Mouse (Mus musculus) intestine, postnatal 0 days (tissue): ENCODE measurements around the gene Ccdc106. TPM values are rescaled to one million over a fixed set of nuclear protein-coding genes. Genes with fewer than 3 reads are reported as not detected.
"Not testable (repeated sequence)": the region's sequence is repeated elsewhere in the genome, so short reads cannot be mapped to it uniquely, and the experiment has no call there.

Experiments
- ATAC-seq: fragments of 200-750 bp; cut with Nextera tagmentation; 2 replicates; pipeline ENCODE4 v1.8.0; 2017; ENCODE audit warnings: mild to moderate bottlenecking, moderate TSS enrichment, moderate library complexity
- H3K27ac ChIP-seq: fragments of 300-500 bp; sonication (generic); 2 replicates; pipeline ENCODE4 v1.5.1; 2014; ENCODE audit warnings: mild to moderate bottlenecking, low read depth, low read length, moderate library complexity
- H3K27me3 ChIP-seq: fragments of 300-500 bp; sonication (generic); replicated peaks from 2 replicates; pipeline ENCODE4 v1.6.1; 2014; ENCODE audit warnings: low read length, mixed read lengths; ENCODE audit not compliant: control insufficient read depth, insufficient read depth
- H3K36me3 ChIP-seq: fragments of 300-500 bp; sonication (generic); 2 replicates; pipeline ENCODE4 v1.6.1; 2014; ENCODE audit warnings: mild to moderate bottlenecking, moderate library complexity; ENCODE audit not compliant: control insufficient read depth, insufficient read depth
- H3K4me1 ChIP-seq: fragments of 300-500 bp; sonication (generic); replicated peaks from 2 replicates; pipeline ENCODE4 v1.6.1; 2014; ENCODE audit warnings: antibody characterized with exemption, low read length, mixed read lengths; ENCODE audit not compliant: control insufficient read depth, insufficient read depth
- H3K4me2 ChIP-seq: fragments of 300-500 bp; sonication (generic); replicated peaks from 2 replicates; pipeline ENCODE4 v1.6.1; 2014; ENCODE audit warnings: low read depth, mild to moderate bottlenecking, moderate library complexity
- H3K4me3 ChIP-seq: fragments of 300-500 bp; sonication (generic); 2 replicates; pipeline ENCODE4 v1.5.1; 2014; ENCODE audit warnings: low read depth, low read length
- H3K9ac ChIP-seq: fragments of 300-500 bp; sonication (generic); 2 replicates; pipeline ENCODE4 v1.6.1; 2014; ENCODE audit warnings: mild to moderate bottlenecking, low read depth, low read length
- H3K9me3 ChIP-seq: fragments of 300-500 bp; sonication (generic); 2 replicates; pipeline ENCODE4 v1.6.1; 2016; ENCODE audit warnings: mixed run types; ENCODE audit not compliant: control insufficient read depth
- CTCF ChIP-seq: sonication (generic); IDR thresholded peaks from 2 replicates; pipeline ENCODE4 v1.5.1; 2016; ENCODE audit warnings: low read depth, mild to moderate bottlenecking, control low read depth, antibody characterized with exemption, moderate library complexity
- WGBS: fragments of 180-500 bp; shearing (Covaris S2); extraction: QIAGEN DNeasy Blood & Tissue Kit; methylation state at CpG from one replicate; pipeline ENCODE4 v1.1.7; 2014; 5-methylcytosine and 5-hydroxymethylcytosine counted together
- polyA plus RNA-seq: library from polyadenylated mRNA; unstranded; fragments of >200 nt; fragmentation: Nextera tagmentation; extraction: Ambion mirVana; gene quantifications from 2 replicates; pipeline ENCODE4 v1.2.1, GENCODE M21; 2015

Ccdc106 gene
- polyA plus RNA-seq, 1 experiment from 2014 or later = 8.8 TPM

- Histone ChIP-seq H3K9ac (no peak overlapping the region), H3K36me3 (peaks cover 16% of the 10 kb centered on the region; the same call in 1 of the 2 replicates), H3K4me3 (no peak overlapping the region), H3K27me3 (no peaks in the 10 kb centered on the region), H3K9me3 (0 out of 2 replicates have a peak, but pooled peaks cover 3% of the 10 kb centered on the region), H3K4me2 (peak overlapping the region; percentile 90), H3K27ac (no peak overlapping the region), H3K4me1 (no peaks in the 10 kb centered on the region)
- no peak for TF ChIP-seq CTCF
- ATAC-seq = no peak
- 45% methylated on average over 7 of the region's 8 CpGs for WGBS
Observed at GRCm38 (mm10) chr7:4996934-4997333, 23.4 kb upstream of the Ccdc106 start.

DNA sequence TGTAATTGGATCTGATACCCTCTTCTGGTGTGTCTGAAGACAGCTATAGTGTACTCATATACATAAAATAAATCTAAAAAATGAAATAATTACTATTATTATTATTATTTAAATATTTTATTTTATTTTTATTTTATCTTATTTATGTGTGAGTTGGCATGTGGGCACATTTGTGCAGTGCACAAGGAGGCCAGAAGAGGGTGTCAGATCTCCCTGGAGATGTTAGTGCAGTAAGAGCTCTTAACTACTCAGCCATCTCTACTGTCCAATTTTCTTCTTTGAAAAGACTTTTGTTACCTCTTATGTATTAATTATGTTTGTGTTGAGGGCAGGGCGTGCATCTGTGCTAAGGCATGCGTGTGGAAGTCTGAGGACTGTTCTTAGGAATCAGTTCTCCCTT is 20.5 kb upstream of the Ccdc106 start:
- ATAC-seq = no peak
- H3K4me1 ChIP-seq = no peaks in the 10 kb centered on the region
- H3K27me3 ChIP-seq = no peaks in the 10 kb centered on the region
- H3K9ac ChIP-seq = no peak overlapping the region
- no peak overlapping the region for H3K27ac ChIP-seq
- H3K4me3 ChIP-seq = no peak overlapping the region
- TF ChIP-seq CTCF = peak; percentile 61
- no peaks in the 10 kb centered on the region for H3K36me3 ChIP-seq
- no peak overlapping the region for H3K4me2 ChIP-seq
- H3K9me3 ChIP-seq = no peaks in the 10 kb centered on the region
- 70% methylated on average over 2 of the region's 2 CpGs for WGBS

- H3K9ac ChIP-seq, H3K4me2 ChIP-seq, H3K27ac ChIP-seq, H3K4me3 ChIP-seq, H3K36me3 ChIP-seq, ATAC-seq, H3K9me3 ChIP-seq, H3K27me3 ChIP-seq, H3K4me1 ChIP-seq: not testable (repeated sequence)
- 70% methylated on average over 8 of the region's 8 CpGs for WGBS
Observed at GRCm38 (mm10) chr7:5002876-5003275, 17.5 kb upstream of the Ccdc106 start.

DNA sequence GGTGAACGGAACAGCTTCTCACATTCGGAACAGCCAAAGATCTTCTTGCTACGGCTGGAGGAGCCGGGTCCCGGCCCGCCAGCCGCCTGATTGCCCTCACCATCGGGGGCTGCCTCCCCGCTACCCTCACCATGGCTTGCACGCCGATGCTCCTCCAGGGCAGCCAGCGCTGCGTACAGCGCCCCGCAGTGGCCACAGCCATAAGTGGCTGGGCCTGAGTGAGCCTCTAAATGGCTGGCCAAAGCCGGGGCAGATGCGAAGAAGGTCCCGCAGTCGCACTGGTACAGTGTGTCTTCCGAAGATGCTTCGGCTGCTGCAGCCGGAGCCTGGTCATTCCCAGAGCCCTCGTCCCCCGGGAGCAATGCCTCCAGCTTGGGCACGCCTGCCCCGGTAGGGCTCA is 12.1 kb upstream of the Ccdc106 start:
- peak; percentile 30; the same call in 1 of the 2 replicates for TF ChIP-seq CTCF
- Histone ChIP-seq H3K9me3 (no peaks in the 10 kb centered on the region), H3K9ac (no peak overlapping the region), H3K4me3 (no peak overlapping the region), H3K27ac (no peak overlapping the region), H3K4me2 (no peak overlapping the region), H3K36me3 (peaks cover 59% of the 10 kb centered on the region), H3K4me1 (no peaks in the 10 kb centered on the region), H3K27me3 (no peaks in the 10 kb centered on the region)
- WGBS = 94% methylated on average over 26 of the region's 26 CpGs
- ATAC-seq = no peak

DNA sequence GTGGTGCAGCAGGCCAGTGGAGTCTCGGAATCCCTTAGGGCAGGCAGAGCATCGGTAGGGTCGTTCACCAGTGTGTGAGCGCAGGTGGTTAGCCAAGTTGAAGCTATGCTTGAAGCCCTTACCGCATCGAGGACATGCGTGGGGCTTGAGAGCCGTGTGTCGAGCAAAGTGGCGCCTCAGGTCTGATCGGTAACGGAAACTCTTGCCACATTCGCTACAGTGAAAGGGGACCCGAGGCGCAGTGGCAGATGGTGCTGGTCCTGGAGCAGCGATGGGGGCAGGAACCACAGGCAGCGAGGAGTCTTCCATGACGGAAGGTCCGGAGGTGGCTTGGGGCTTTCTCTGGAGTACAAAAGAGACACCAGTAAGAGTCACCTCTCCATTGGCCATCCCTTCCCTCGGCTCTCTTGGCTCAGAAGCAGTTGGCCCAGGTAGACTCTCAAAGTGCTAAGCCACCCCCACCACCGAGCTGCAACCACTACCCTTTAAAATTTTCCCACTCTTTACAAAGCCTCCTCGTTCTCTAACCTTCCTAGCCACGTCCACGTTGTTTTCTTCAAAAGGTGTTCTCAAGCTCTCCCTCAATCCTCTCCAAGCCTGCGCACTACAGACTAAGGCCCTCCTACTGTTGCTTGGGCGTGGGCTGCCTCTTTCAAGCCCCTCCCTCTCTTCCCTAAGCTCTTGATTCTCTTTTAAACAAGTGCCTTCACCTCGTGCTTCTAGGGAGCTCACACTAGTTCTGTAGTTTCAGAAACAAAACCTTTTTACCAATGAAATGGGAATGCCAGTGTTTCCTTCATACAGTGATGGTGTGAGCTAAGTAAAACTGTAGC is 7.5 kb upstream of the Ccdc106 start:
- Histone ChIP-seq H3K27me3 (no peaks in the 10 kb centered on the region), H3K4me1 (peaks cover 3% of the 10 kb centered on the region; the same call in 1 of the 2 replicates), H3K9me3 (no peaks in the 10 kb centered on the region), H3K4me3 (no peak overlapping the region), H3K36me3 (peaks cover 57% of the 10 kb centered on the region), H3K27ac (no peak overlapping the region), H3K9ac (no peak overlapping the region), H3K4me2 (no peak overlapping the region)
- 90% methylated on average over 27 of the region's 27 CpGs for WGBS
- TF ChIP-seq CTCF = no peak
- ATAC-seq = no peak

GRCm38 (mm10) chr7:5014251-5015117 is 5.9 kb upstream of the Ccdc106 start, which contains the start of the genes Zfp524 and Fiz1:
Gene Zfp524, plus strand, starts transcription at chr7:5014415.
Gene Fiz1, minus strand, starts transcription at chr7:5014697.
- Histone ChIP-seq H3K27me3 (no peaks in the 10 kb centered on the region), H3K4me1 (peaks cover 3% of the 10 kb centered on the region; the same call in 1 of the 2 replicates), H3K4me3 (peak within 1 kb of the TSS; percentile 60), H3K4me2 (peak within 1 kb of the TSS; percentile 82), H3K27ac (peak within 1 kb of the TSS; percentile 100), H3K9me3 (no peaks in the 10 kb centered on the region), H3K36me3 (peaks cover 44% of the 10 kb centered on the region), H3K9ac (peak within 1 kb of the TSS; percentile 83)
- under 1% methylated on average over 42 of the region's 42 CpGs for WGBS
- ATAC-seq = peak; percentile 83
- TF ChIP-seq CTCF = no peak
